Mouse (Mus musculus) CD8-positive naive resting alpha-beta T cell, adult 2 months (primary cell): Measurements from ENCODE around the gene 1700021F07Rik.

Source experiments
- DNase-seq, 2 experiments: peaks; one replicate each; pipeline ENCODE4 v3.0.0; 2022; ENCODE audit warnings: low read depth in 2 of 2, low spot score in 2 of 2

Gene 1700021F07Rik

GRCm38 (mm10) chr2:173561851-173562442 is 39.6 kb downstream of the 1700021F07Rik start:
- peak; percentile 53 to 61 for DNase-seq

GRCm38 (mm10) chr2:173563336-173563735 is 41.0 kb downstream of the 1700021F07Rik start:
- no peak for DNase-seq

GRCm38 (mm10) chr2:173564179-173564578 is 41.8 kb downstream of the 1700021F07Rik start:
- no peak for DNase-seq
